Mouse (Mus musculus) cerebellum, adult (tissue): ENCODE results near the gene Gnb4.

Experiments
- ATAC-seq: cut with Nextera tagmentation; 2 replicates; pipeline ENCODE4 v1.9.2; 2017; ENCODE audit warnings: mild to moderate bottlenecking, moderate library complexity, mixed read lengths; ENCODE audit not compliant: insufficient number of reproducible peaks, low FRiP score, low TSS enrichment

The Gnb4 gene

GRCm38 (mm10) chr3:32615376-32615775 lies 1.0 kb downstream of the Gnb4 start:
- no peak for ATAC-seq

GRCm38 (mm10) chr3:32614786-32615185 lies 1.6 kb downstream of the Gnb4 start:
- ATAC-seq: no peak

GRCm38 (mm10) chr3:32611606-32612170 lies 4.7 kb downstream of the Gnb4 start:
- ATAC-seq: no peak

- ATAC-seq: peak; percentile 39; the same call in 1 of the 2 replicates
Observed at GRCm38 (mm10) chr3:32610560-32610959, 5.8 kb downstream of the Gnb4 start.

GRCm38 (mm10) chr3:32609233-32609632 lies 7.2 kb downstream of the Gnb4 start:
- no peak for ATAC-seq

- no peak for ATAC-seq
Observed at GRCm38 (mm10) chr3:32601055-32601454, 15.3 kb downstream of the Gnb4 start.

- ATAC-seq: no peak
Observed at GRCm38 (mm10) chr3:32599328-32599727, 17.1 kb downstream of the Gnb4 start.

- ATAC-seq: no peak
Observed at GRCm38 (mm10) chr3:32595080-32595479, 21.3 kb downstream of the Gnb4 start.

- ATAC-seq: no peak
Observed at GRCm38 (mm10) chr3:32586274-32586673, 30.1 kb downstream of the Gnb4 start.

GRCm38 (mm10) chr3:32583489-32583888 lies 32.9 kb downstream of the Gnb4 start:
- ATAC-seq: no peak

GRCm38 (mm10) chr3:32581911-32582310 lies 34.5 kb downstream of the Gnb4 start:
- no peak for ATAC-seq

GRCm38 (mm10) chr3:32580738-32581137 lies 35.6 kb downstream of the Gnb4 start:
- ATAC-seq: no peak

GRCm38 (mm10) chr3:32578772-32579171 lies 37.6 kb downstream of the Gnb4 start:
- ATAC-seq: no peak

GRCm38 (mm10) chr3:32575151-32575550 lies 41.2 kb downstream of the Gnb4 start:
- ATAC-seq: no peak

- no peak for ATAC-seq
Observed at GRCm38 (mm10) chr3:32573881-32574280, 42.5 kb downstream of the Gnb4 start.

- ATAC-seq: no peak
Observed at GRCm38 (mm10) chr3:32573086-32573485, 43.3 kb downstream of the Gnb4 start.

GRCm38 (mm10) chr3:32563401-32563800 lies 53.0 kb downstream of the Gnb4 start:
- ATAC-seq: no peak

- no peak for ATAC-seq
Observed at GRCm38 (mm10) chr3:32553061-32553460, 63.3 kb downstream of the Gnb4 start.

- no peak for ATAC-seq
Observed at GRCm38 (mm10) chr3:32538091-32538490, 78.3 kb downstream of the Gnb4 start.

GRCm38 (mm10) chr3:32537556-32537955 lies 78.8 kb downstream of the Gnb4 start:
- ATAC-seq: peak; percentile 56; the same call in 1 of the 2 replicates

- no peak for ATAC-seq
Observed at GRCm38 (mm10) chr3:32535692-32536091, 80.7 kb downstream of the Gnb4 start.
